Mouse (Mus musculus): ENCODE data around the gene Kif3c. TPM values are rescaled to one million over a fixed set of nuclear protein-coding genes. Genes with fewer than 3 reads are reported as not detected.
"Not testable (repeated sequence)": the region's sequence is repeated elsewhere in the genome, so short reads cannot be mapped to it uniquely, and the experiment has no call there.

Kif3c gene
- polyA plus RNA-seq, 1 experiment from 2014 or later, result 73.8 TPM

GRCm38 (mm10) chr12:3393140-3393539, 28.2 kb downstream of the Kif3c start:
- no peak for ATAC-seq (ENCODE audit: low FRiP score)
- Histone ChIP-seq H3K4me1 (replicated peaks; ENCODE audit: control insufficient read depth, insufficient read depth, low read length) (no peaks in the 10 kb centered on the region), H3K27me3 (ENCODE audit: control insufficient read depth, insufficient read depth, low read length) (no peaks in the 10 kb centered on the region), H3K36me3 (replicated peaks; ENCODE audit: control insufficient read depth, insufficient read depth) (peaks cover 81% of the 10 kb centered on the region), H3K9ac (no peak overlapping the region), H3K27ac (no peak overlapping the region), H3K9me3 (ENCODE audit: control insufficient read depth, low read length) (no peaks in the 10 kb centered on the region), H3K4me2 (replicated peaks) (no peak overlapping the region), H3K4me3 (replicated peaks; ENCODE audit: low read length) (no peak overlapping the region)
- 62% methylated on average over 4 of the region's 4 CpGs for WGBS
- no peak for DNase-seq (ENCODE audit: low spot score)

DNA sequence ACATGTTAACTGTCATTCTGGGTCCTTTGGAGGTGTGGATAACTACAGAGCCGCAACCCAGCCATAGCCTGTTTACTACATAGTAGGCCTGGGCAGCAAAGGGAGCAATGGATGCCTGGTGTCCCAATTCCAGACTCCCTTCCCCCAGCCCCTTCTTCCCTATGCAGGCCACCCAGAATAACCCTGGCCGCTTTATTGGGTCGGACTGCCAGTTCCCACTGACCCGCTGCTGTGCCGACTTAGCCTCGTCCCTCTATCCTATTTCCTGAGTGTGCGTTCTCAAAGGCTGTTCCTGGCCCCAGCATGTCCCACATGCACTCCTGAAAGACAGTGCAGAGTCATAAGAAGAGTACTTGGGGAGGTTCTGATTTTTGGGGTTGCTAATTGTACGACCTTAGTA, 32.0 kb downstream of the Kif3c start:
- Histone ChIP-seq H3K9ac (no peak overlapping the region), H3K9me3 (ENCODE audit: control insufficient read depth, low read length) (no peaks in the 10 kb centered on the region), H3K4me1 (replicated peaks; ENCODE audit: control insufficient read depth, insufficient read depth, low read length) (no peaks in the 10 kb centered on the region), H3K27ac (no peak overlapping the region), H3K27me3 (ENCODE audit: control insufficient read depth, insufficient read depth, low read length) (no peaks in the 10 kb centered on the region), H3K4me3 (replicated peaks; ENCODE audit: low read length) (no peak overlapping the region), H3K36me3 (replicated peaks; ENCODE audit: control insufficient read depth, insufficient read depth) (peaks cover 78% of the 10 kb centered on the region), H3K4me2 (replicated peaks) (no peak overlapping the region)
- WGBS, result 93% methylated on average over 8 of the region's 8 CpGs
- ATAC-seq (ENCODE audit: low FRiP score), result no peak
- DNase-seq (ENCODE audit: low spot score), result no peak

- peak; percentile 15; the same call in 1 of the 2 replicates for ATAC-seq (ENCODE audit: low FRiP score)
- WGBS, result 51% methylated on average over 3 of the region's 3 CpGs
- DNase-seq (ENCODE audit: low spot score); H3K4me1 ChIP-seq (replicated peaks; ENCODE audit: control insufficient read depth, insufficient read depth, low read length); H3K4me3 ChIP-seq (replicated peaks; ENCODE audit: low read length); H3K27ac ChIP-seq; H3K4me2 ChIP-seq (replicated peaks); H3K9ac ChIP-seq; H3K9me3 ChIP-seq (ENCODE audit: control insufficient read depth, low read length); H3K27me3 ChIP-seq (ENCODE audit: control insufficient read depth, insufficient read depth, low read length): not testable (repeated sequence)
- peaks cover 60% of the 10 kb centered on the region for H3K36me3 ChIP-seq (replicated peaks; ENCODE audit: control insufficient read depth, insufficient read depth)
Observed at GRCm38 (mm10) chr12:3405662-3406061, 40.7 kb downstream of the Kif3c start.

- Histone ChIP-seq H3K9ac (no peak overlapping the region), H3K4me3 (replicated peaks; ENCODE audit: low read length) (no peak overlapping the region), H3K4me1 (replicated peaks; ENCODE audit: control insufficient read depth, insufficient read depth, low read length) (no peaks in the 10 kb centered on the region), H3K36me3 (replicated peaks; ENCODE audit: control insufficient read depth, insufficient read depth) (peaks cover 51% of the 10 kb centered on the region), H3K27ac (no peak overlapping the region), H3K27me3 (ENCODE audit: control insufficient read depth, insufficient read depth, low read length) (no peaks in the 10 kb centered on the region), H3K4me2 (replicated peaks) (no peak overlapping the region), H3K9me3 (ENCODE audit: control insufficient read depth, low read length) (no peaks in the 10 kb centered on the region)
- ATAC-seq (ENCODE audit: low FRiP score), result no peak
- DNase-seq (ENCODE audit: low spot score), result no peak
- WGBS, result 85% methylated on average over 6 of the region's 6 CpGs
Observed at GRCm38 (mm10) chr12:3406585-3406984, 41.7 kb downstream of the Kif3c start.

- ATAC-seq (ENCODE audit: low FRiP score) (no peak), DNase-seq (ENCODE audit: low spot score) (no peak)
- H3K4me1 ChIP-seq (replicated peaks; ENCODE audit: control insufficient read depth, insufficient read depth, low read length), result no peaks in the 10 kb centered on the region
- H3K36me3 ChIP-seq (replicated peaks; ENCODE audit: control insufficient read depth, insufficient read depth), result no peaks in the 10 kb centered on the region
- no peaks in the 10 kb centered on the region for H3K9me3 ChIP-seq (ENCODE audit: control insufficient read depth, low read length)
- 90% methylated on average over 4 of the region's 4 CpGs for WGBS
- no peak overlapping the region for H3K4me2 ChIP-seq (replicated peaks)
- no peaks in the 10 kb centered on the region for H3K27me3 ChIP-seq (ENCODE audit: control insufficient read depth, insufficient read depth, low read length)
- no peak overlapping the region for H3K9ac ChIP-seq
- no peak overlapping the region for H3K4me3 ChIP-seq (replicated peaks; ENCODE audit: low read length)
- no peak overlapping the region for H3K27ac ChIP-seq
Observed at GRCm38 (mm10) chr12:3414956-3415355, 50.0 kb downstream of the Kif3c start.

DNA sequence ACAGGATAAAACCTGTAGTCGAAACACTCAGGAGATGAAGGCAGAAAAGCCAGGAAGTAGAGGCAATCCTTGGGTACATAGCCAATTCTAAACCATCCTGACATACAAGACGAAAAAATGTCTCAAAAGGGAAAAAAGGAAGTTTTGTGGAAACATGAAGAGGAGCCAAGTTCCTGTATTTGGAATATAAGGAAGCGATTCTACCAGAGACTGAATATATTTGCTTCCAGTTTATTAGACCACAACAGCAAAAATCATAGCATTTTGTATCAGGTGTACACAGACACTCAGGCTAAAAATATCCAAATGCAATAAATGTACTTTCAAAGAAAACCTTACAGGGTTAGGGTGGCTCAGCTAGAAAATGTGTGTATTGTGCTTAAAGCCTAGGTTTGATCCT, 53.8 kb downstream of the Kif3c start:
- Histone ChIP-seq H3K4me1 (replicated peaks; ENCODE audit: control insufficient read depth, insufficient read depth, low read length) (no peaks in the 10 kb centered on the region), H3K4me3 (replicated peaks; ENCODE audit: low read length) (no peak overlapping the region), H3K4me2 (replicated peaks) (no peak overlapping the region), H3K9me3 (ENCODE audit: control insufficient read depth, low read length) (no peaks in the 10 kb centered on the region), H3K27me3 (ENCODE audit: control insufficient read depth, insufficient read depth, low read length) (no peaks in the 10 kb centered on the region), H3K9ac (no peak overlapping the region), H3K36me3 (replicated peaks; ENCODE audit: control insufficient read depth, insufficient read depth) (no peaks in the 10 kb centered on the region), H3K27ac (no peak overlapping the region)
- ATAC-seq (ENCODE audit: low FRiP score) (no peak), DNase-seq (ENCODE audit: low spot score) (no peak)
- WGBS, result 96% methylated on average over 3 of the region's 3 CpGs

DNA sequence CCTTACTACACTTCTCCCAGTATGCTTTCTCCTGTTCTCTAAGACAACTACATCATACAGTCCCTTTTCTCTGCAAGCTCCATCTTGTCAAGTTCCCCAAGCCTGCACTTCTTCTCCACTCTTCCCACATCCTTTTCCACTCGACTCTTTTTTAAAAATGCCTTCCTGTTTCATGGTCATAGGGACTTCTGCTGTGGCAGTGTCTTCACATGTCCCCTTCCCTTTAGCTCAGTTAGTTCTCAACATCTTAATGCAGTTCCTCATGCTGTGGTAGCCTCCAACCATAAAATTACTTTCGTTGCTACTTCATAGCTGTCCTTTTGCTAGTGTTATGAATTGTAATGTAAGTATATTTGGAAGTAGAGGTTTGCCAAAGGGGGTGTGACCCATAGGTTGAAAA, 55.6 kb downstream of the Kif3c start:
- WGBS, result 97% methylated on average over 2 of the region's 2 CpGs
- no peak for ATAC-seq (ENCODE audit: low FRiP score)
- no peaks in the 10 kb centered on the region for H3K36me3 ChIP-seq (replicated peaks; ENCODE audit: control insufficient read depth, insufficient read depth)

DNA sequence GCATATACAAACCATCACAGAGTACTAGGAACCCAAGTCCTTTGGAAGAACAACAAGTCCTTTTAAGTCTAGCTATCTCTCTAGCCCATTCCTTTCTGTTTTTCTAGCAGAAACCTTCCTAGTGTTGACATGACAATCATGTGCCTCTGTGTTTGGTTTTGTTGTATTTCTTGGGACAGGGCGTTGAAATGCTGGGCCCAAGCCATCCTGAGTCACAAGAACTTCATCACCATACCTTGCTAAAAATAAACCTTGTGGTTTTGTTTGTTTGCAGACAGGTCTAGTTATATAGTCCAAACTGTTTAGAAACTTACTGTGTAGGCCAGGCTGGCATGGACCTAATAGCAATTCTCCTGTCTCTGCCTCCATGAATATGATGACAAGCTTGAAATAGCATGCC, 57.9 kb downstream of the Kif3c start:
- ATAC-seq (ENCODE audit: low FRiP score) (no peak), DNase-seq (ENCODE audit: low spot score) (no peak)
- WGBS, result 100% methylated on average over 1 of the region's 1 CpGs
- no peaks in the 10 kb centered on the region for H3K27me3 ChIP-seq (ENCODE audit: control insufficient read depth, insufficient read depth, low read length)
- H3K27ac ChIP-seq, result no peak overlapping the region
- H3K9me3 ChIP-seq (ENCODE audit: control insufficient read depth, low read length), result no peaks in the 10 kb centered on the region
- H3K9ac ChIP-seq, result no peak overlapping the region
- no peak overlapping the region for H3K4me2 ChIP-seq (replicated peaks)
- H3K4me3 ChIP-seq (replicated peaks; ENCODE audit: low read length), result no peak overlapping the region
- H3K4me1 ChIP-seq (replicated peaks; ENCODE audit: control insufficient read depth, insufficient read depth, low read length), result peaks cover 14% of the 10 kb centered on the region
- no peaks in the 10 kb centered on the region for H3K36me3 ChIP-seq (replicated peaks; ENCODE audit: control insufficient read depth, insufficient read depth)

More for the DNA sequence above, 55.6 kb downstream of the Kif3c start:
- no peak overlapping the region for H3K9ac ChIP-seq
- H3K4me3 ChIP-seq (replicated peaks; ENCODE audit: low read length), result no peak overlapping the region
- no peak for DNase-seq (ENCODE audit: low spot score)
- H3K27ac ChIP-seq, result no peak overlapping the region
- H3K4me2 ChIP-seq (replicated peaks), result no peak overlapping the region
- H3K9me3 ChIP-seq (ENCODE audit: control insufficient read depth, low read length), result no peaks in the 10 kb centered on the region
- no peaks in the 10 kb centered on the region for H3K27me3 ChIP-seq (ENCODE audit: control insufficient read depth, insufficient read depth, low read length)
- H3K4me1 ChIP-seq (replicated peaks; ENCODE audit: control insufficient read depth, insufficient read depth, low read length), result peaks cover 11% of the 10 kb centered on the region

DNA sequence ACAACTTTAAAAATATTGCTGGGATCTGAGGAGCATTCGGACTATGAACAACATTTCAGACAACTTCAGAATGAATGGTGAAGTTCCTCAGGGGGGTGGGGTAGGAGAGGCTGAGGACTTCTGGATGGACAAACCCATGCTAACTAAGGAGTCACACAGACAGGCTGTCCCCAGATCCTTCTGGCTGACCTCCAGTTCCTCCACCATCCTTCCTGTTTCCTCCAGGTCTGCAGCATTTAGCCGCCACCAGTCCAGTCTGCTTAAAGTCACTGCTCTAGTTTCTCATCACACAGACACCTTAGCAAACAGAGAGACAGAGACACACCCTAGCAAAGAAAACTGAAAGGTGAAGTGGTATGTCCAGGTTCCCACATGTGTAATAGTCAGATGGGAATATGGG, 59.2 kb downstream of the Kif3c start:
- Histone ChIP-seq H3K4me3 (replicated peaks; ENCODE audit: low read length) (no peak overlapping the region), H3K9me3 (ENCODE audit: control insufficient read depth, low read length) (no peaks in the 10 kb centered on the region), H3K27ac (no peak overlapping the region), H3K9ac (no peak overlapping the region), H3K36me3 (replicated peaks; ENCODE audit: control insufficient read depth, insufficient read depth) (no peaks in the 10 kb centered on the region), H3K4me1 (replicated peaks; ENCODE audit: control insufficient read depth, insufficient read depth, low read length) (peaks cover 20% of the 10 kb centered on the region), H3K4me2 (replicated peaks) (no peak overlapping the region), H3K27me3 (ENCODE audit: control insufficient read depth, insufficient read depth, low read length) (no peaks in the 10 kb centered on the region)
- WGBS, result 90% methylated on average over 2 of the region's 2 CpGs
- no peak for DNase-seq (ENCODE audit: low spot score)
- no peak for ATAC-seq (ENCODE audit: low FRiP score)
